Mouse (Mus musculus): ENCODE data around the gene Gm973.

Gm973 gene

GRCm38 (mm10) chr1:59516026-59516917, at the start of gene Gm973:
Gm973 (plus strand) TSS chr1:59516264.
- no peak for DNase-seq (ENCODE audit: low read depth, low spot score)

- no peak for DNase-seq (ENCODE audit: low read depth, low spot score)
These were observed 46.9 kb upstream of the Gm973 start for GRCm38 (mm10) chr1:59469170-59469569.

- no peak for DNase-seq (ENCODE audit: low read depth, low spot score)
These were observed 45.3 kb upstream of the Gm973 start for GRCm38 (mm10) chr1:59470766-59471165.

GRCm38 (mm10) chr1:59472368-59473180, 43.5 kb upstream of the Gm973 start:
- no peak for DNase-seq (ENCODE audit: low read depth, low spot score)

DNA sequence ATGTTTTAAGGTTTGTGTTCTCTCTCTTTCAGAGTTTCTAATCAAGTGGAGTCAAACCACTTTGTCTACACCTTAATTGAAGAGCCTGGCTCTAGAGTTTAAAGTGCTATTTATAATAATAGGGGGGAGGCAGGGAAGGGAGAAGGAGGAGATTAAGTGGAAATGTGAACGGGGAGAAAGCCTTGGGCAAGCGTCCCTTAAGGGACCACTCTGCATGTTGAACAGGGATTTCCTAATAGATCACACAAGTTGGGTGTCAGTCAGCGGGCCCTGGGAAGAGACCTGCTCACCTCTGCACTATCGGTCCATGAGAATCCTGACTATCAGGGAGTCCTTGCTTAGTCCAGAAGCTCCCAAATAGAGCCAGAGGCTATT, 42.9 kb upstream of the Gm973 start:
- no peak for DNase-seq (ENCODE audit: low read depth, low spot score)

- DNase-seq (ENCODE audit: low read depth, low spot score) = no peak
These were observed 40.4 kb upstream of the Gm973 start for GRCm38 (mm10) chr1:59475618-59476017.

DNA sequence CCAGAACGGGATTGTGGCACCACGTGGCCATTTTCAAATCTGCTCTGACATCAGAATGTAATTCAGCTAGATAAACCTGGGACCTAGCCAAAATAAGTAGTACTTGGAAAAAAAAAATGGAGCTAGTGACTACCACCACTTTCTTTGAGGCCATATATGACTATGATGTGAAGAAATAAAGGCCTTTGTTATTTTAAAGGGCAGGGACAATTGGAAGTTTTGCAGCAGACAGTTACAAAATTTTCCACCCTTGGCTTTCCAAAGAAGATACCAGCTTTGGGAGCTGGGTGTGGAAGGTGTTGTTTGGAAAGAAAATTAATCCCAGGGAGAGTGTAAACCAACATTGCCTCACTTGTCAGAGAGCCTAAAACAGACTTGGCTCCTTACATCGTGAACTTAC, 37.2 kb upstream of the Gm973 start:
- DNase-seq (ENCODE audit: low read depth, low spot score) = no peak

DNA sequence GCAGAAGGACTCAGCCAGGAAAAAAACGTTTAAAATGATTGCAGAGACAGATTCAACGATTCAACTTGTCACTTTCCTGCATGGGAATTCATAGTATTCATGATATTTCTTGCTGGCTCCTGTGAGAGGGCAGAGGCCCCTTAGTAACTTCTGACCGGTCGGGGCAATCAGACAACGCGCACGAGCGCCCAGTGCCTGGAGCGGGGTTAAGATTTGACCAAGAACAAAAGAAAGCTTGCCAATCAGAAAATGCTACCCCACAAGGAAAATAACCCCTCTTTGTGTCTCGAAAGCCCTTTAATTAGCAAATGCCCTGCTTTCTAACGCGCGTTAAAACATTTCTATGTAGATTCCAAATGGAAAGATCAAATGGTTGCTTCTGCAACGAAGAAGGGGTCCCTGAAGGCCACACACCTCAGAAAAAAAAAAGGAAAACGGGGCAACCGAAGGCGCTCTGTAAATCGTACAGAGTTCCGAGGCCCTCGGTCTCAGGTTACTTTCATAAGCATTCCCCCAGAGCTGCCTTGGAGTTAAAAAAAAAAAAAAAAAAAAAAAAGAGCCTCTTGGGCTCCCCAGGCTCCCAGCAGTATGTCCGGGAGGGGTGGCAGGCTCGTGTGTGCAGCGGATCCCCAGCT, 35.1 kb upstream of the Gm973 start:
- no peak for DNase-seq (ENCODE audit: low read depth, low spot score)

DNA sequence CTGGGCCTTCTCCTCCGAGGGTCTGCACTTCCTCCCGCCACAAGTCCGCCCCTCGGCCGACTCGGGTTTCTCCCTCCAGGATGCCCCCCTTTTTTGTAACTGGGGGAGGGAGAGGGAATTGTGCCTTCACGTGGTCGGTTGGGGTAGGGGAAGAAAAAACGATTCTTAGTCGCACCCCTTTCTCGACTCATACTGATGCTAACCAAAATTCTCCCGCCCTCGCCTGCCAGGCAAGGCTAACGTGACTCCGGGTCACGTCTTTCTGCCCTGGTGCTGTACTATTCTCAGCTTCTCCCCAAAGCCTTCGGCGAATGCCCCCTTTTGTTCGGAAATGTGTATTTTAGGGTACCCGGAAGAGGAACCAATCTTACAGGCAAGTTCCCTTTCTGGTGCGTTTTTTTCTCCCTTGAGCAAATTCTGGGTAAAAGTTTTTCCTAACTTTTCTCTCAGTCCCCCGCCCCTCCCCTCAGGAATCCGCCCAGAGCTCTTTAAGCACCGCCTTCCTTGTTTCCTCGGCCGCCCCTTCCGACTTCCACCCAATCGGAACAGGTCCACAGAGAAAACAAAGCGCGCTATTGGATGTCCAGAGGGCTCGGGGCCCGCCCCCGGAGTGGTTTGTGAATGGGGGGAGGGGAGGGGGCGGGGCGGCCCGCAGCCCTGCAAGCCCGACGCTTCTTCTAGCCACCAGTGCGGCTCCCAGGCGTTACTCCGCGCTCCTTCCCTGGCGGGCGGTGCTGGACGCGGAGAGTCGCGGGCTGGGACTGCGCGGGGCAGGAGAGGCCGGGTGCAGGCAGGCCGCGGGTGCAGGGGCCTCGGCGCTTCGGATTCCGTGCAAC, 34.4 kb upstream of the Gm973 start:
- DNase-seq (ENCODE audit: low read depth, low spot score) = peak; percentile 93

GRCm38 (mm10) chr1:59482331-59482695, 33.8 kb upstream of the Gm973 start, which contains the start of gene Fzd7:
Fzd7 (plus strand) TSS chr1:59482424.
- no peak for DNase-seq (ENCODE audit: low read depth, low spot score)

DNA sequence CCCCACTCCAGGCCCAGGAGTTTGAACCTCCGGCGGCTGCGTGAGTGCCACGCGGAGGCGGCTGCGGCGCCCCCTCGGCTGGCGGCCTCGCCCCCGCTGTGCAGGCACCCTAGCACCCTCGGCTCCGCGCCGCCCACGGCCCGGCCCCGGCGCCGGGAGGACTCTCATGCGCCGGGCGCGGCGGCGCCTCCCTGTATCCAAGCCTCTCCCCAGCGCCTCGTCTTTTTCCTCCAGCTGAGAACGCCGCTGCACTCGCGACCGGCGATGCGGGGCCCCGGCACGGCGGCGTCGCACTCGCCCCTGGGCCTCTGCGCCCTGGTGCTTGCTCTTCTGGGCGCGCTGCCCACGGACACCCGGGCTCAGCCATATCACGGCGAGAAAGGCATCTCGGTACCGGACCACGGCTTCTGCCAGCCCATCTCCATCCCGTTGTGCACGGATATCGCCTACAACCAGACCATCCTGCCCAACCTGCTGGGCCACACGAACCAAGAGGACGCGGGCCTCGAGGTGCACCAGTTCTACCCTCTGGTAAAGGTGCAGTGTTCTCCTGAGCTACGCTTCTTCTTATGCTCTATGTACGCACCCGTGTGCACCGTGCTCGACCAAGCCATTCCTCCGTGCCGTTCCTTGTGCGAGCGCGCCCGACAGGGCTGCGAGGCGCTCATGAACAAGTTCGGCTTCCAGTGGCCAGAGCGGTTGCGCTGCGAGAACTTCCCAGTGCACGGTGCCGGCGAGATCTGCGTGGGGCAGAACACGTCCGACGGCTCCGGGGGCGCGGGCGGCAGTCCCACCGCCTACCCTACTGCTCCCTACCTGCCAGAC, 33.2 kb upstream of the Gm973 start:
- peak; percentile 42 for DNase-seq (ENCODE audit: low read depth, low spot score)

DNA sequence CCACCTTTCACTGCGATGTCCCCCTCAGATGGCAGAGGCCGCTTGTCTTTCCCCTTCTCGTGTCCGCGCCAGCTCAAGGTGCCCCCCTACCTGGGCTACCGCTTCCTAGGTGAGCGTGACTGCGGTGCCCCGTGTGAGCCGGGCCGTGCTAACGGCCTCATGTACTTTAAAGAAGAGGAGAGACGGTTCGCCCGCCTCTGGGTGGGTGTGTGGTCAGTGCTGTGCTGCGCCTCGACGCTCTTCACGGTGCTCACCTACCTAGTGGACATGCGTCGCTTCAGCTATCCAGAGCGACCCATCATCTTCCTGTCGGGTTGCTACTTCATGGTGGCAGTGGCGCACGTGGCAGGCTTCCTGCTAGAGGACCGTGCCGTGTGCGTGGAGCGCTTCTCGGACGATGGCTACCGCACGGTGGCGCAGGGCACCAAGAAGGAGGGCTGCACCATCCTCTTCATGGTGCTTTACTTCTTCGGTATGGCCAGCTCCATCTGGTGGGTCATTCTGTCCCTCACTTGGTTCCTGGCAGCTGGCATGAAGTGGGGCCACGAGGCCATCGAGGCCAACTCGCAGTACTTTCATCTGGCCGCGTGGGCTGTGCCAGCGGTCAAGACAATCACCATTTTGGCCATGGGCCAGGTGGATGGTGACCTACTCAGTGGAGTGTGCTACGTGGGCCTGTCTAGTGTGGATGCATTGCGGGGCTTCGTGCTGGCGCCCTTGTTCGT, 32.4 kb upstream of the Gm973 start:
- peak; percentile 35 for DNase-seq (ENCODE audit: low read depth, low spot score)

GRCm38 (mm10) chr1:59484314-59484713, 31.8 kb upstream of the Gm973 start:
- no peak for DNase-seq (ENCODE audit: low read depth, low spot score)

DNA sequence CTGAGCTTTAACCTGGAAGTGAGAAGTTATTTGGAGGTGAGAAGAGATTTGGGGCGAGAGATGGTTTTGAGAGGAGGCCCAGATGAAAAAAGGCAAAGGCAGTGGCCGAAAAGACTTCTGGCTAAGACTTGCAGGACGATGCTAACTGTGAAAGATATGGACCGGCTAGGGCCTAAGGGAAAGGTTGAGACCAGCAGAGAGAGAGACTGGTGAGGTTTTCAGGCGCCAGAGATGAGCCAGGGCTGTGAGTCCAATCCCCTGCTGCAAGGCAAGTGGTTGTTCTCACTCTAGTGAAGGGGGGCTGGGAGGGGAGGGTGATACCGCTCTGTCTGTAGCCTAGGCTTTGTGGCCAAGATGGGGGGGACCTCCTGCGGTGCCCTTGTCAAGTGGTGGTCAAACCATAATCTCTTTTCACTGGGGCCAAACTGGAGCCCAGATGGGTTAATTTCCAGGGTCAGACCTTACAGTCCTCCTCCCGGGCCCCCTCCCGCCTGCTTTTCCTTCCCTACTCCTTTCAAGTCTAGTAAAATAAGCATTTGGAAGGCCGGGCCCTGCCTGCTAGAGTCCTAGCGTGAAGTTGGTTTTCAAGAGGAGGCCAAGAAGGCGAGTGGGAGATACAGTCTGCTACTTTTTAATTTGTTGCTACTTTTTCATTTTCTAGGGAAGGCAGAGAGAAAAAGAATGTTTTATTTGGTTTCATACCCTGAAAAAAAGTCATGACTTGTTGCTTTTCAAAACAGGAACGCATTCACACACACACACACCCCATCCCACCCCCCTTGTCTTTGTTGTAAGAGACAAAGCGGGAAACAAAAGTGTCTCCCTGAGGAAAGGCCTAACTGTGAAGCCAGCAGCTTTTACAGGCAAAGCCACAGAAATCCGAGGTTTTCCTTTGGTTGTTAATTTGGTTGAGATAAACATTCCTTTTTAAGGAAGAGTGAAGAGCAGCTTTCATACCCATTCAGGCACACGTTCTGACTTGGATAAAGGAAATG, 31.0 kb upstream of the Gm973 start:
- no peak for DNase-seq (ENCODE audit: low read depth, low spot score)

- no peak for DNase-seq (ENCODE audit: low read depth, low spot score)
These were observed 30.3 kb upstream of the Gm973 start for GRCm38 (mm10) chr1:59485803-59486202.

GRCm38 (mm10) chr1:59487651-59488051, 28.4 kb upstream of the Gm973 start:
- no peak for DNase-seq (ENCODE audit: low read depth, low spot score)

- no peak for DNase-seq (ENCODE audit: low read depth, low spot score)
These were observed 27.6 kb upstream of the Gm973 start for GRCm38 (mm10) chr1:59488481-59488880.

GRCm38 (mm10) chr1:59488991-59489390, 27.1 kb upstream of the Gm973 start:
- DNase-seq (ENCODE audit: low read depth, low spot score) = no peak

DNA sequence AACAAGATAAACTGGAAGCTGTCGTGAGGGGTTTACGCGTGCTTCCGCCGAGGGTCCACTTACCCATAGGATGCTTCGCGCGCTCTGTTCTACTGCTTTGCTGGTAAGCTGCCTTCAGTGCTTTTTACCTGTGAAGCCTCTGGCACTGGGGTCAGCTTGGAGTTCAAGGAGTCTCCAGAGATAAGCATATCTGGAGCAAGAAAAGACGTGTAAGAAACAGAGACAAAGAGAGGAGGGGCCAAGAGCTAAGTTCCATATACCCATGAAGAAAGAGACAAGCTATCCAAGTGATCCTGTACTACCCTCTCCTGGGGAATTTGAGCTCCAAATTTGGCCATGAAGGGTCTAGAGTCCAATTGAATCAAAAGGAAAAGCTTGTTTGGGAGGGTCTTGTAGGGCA, 24.5 kb upstream of the Gm973 start:
- no peak for DNase-seq (ENCODE audit: low read depth, low spot score)
